Mouse (Mus musculus) gastrocnemius, adult 8-10 months (tissue): ENCODE measurements around the gene Srpk1. TPM values are rescaled to one million over a fixed set of nuclear protein-coding genes. Genes with fewer than 3 reads are reported as not detected.

ENCODE experiments used
- DNase-seq, 2 experiments: peaks; one replicate each; pipeline ENCODE4 v3.0.0; 2022; ENCODE audit warnings: low spot score in 2 of 2
- total RNA-seq, 4 experiments: library from RNA; stranded (reverse); gene quantifications; 2 replicates each; pipeline ENCODE4 v1.2.4; 2022

The Srpk1 gene
- total RNA-seq, 4 experiments from 2014 or later = 23.1 to 29.4 (median 26.6) TPM

GRCm38 (mm10) chr17:28615332-28615731 lies 7.2 kb downstream of the Srpk1 start:
- DNase-seq = no peak

- DNase-seq = no peak
Observed at GRCm38 (mm10) chr17:28613096-28613495, 9.4 kb downstream of the Srpk1 start.

- DNase-seq = no peak
Observed at GRCm38 (mm10) chr17:28612603-28613002, 9.9 kb downstream of the Srpk1 start.

- no peak for DNase-seq
Observed at GRCm38 (mm10) chr17:28609543-28609942, 13.0 kb downstream of the Srpk1 start.

DNA sequence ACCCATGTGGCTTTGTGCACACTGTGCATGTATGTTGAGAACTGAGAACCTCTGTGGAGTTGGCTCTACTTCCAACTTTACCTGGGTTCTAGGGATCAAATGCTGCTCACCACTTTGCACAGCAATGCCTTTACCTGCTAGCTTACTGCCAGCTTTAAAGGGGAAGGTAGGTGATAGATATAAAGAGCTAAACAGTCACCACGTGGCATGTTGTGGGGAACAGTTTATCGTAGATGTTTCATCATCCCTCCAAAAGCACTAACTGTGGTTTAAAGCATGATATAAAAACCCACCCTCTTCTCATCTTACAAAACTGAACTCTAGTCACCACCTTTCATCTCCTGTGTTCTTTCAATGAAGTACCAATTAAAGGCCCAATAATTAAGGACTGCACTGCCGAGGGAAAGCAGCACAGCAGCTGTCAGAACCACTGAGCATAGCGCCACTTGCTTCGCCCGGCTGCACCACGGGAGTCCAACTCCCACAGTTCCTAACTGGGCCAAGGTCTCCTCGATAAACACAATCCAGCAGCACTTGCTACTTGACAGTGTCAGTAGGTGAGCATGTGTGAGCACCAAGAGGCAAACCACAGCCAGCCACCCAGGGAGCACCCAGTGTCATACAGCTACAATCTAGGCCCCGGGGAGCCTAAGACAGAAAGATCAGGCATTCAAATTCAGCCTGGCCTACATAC lies 20.8 kb downstream of the Srpk1 start:
- DNase-seq = no peak

- no peak for DNase-seq
Observed at GRCm38 (mm10) chr17:28600780-28601179, 21.7 kb downstream of the Srpk1 start.

DNA sequence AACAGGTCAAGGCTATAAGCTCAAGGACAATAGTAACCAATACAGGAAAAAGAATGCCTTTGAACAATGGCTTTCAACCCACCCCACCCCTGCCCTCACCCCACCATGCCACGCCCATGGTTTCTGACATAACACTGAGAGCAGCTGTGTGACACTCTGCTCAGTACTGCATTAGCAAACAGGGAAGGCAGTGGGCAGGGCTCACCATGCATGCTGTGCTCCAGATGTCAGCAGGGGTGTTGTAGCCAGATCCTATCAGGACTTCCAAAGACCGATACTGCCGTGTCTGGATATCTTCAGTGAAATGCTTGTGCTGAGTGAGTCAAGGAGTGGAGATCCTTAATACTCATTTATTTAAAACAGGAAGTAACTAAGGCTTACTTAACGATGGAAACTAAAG lies 28.5 kb downstream of the Srpk1 start:
- no peak for DNase-seq

DNA sequence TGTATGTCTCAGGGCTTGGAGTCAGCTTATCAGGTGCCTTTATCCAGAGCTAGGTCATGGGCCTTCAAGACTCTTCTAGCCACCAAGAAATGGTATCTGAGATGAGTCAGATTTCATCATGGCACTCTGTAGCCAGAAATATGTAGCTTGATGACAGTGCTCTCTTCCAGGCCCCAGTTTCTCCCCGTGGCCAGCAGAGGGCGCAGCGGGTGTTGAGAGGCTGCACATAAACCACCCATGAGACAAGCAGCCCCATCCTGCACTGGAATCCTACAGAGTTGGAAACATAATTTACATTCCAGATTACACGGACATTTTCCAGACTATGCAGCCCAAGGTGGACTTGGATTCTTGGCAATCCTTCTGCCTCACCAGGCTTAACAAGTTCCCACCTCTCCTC lies 29.5 kb downstream of the Srpk1 start:
- DNase-seq = peak; percentile 14 to 45

DNA sequence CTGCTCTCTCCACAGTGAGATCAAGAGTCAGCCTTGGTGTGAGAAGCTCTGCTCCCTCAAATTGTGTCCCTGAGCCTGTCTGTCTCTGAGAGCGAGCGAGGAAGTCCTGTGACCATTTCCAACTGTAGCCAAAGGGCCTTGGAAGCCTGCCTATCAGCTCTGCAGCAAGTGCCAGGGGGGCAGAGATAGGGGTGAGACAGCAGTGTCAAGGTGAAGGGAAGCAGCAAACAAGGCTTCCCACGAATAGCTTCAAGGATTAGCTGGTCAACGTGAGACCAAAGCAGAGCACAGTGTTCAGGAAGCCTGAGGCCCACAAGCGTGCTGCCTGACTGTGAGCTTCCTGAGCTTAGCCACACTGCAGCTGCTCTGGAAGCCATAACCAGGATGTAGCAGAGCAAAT lies 31.0 kb downstream of the Srpk1 start:
- no peak for DNase-seq

DNA sequence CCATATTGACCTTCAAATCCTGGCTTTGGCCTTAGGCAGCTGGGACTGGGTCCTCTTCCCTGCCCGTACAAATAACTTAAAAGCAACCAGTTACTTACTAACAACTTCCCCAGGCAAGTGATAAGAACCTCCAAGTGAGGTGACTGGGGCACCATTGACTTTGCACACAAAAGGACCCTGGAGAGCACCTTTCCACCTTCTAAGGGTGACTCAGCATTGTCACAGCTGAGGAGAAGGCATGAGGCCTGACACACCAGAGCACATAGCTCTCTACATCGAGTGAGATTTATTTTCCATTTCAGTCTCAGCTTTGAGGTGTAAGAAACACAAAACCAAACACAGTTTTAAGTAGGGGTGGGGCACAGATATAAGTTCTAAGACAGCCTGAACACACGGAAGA lies 31.9 kb downstream of the Srpk1 start:
- DNase-seq = no peak

- DNase-seq = no peak
Observed at GRCm38 (mm10) chr17:28588591-28588990, 33.9 kb downstream of the Srpk1 start.

GRCm38 (mm10) chr17:28586509-28586908 lies 36.0 kb downstream of the Srpk1 start:
- no peak for DNase-seq

GRCm38 (mm10) chr17:28581056-28581455 lies 41.5 kb downstream of the Srpk1 start:
- DNase-seq = no peak

GRCm38 (mm10) chr17:28580396-28580795 lies 42.1 kb downstream of the Srpk1 start:
- DNase-seq = no peak

- DNase-seq = no peak
Observed at GRCm38 (mm10) chr17:28575244-28576125, 47.0 kb downstream of the Srpk1 start, which contains the start of gene Lhfpl5. TSS of gene Lhfpl5 (plus strand) at chr17:28575641.

GRCm38 (mm10) chr17:28572941-28573340 lies 49.6 kb downstream of the Srpk1 start:
- DNase-seq = no peak

DNA sequence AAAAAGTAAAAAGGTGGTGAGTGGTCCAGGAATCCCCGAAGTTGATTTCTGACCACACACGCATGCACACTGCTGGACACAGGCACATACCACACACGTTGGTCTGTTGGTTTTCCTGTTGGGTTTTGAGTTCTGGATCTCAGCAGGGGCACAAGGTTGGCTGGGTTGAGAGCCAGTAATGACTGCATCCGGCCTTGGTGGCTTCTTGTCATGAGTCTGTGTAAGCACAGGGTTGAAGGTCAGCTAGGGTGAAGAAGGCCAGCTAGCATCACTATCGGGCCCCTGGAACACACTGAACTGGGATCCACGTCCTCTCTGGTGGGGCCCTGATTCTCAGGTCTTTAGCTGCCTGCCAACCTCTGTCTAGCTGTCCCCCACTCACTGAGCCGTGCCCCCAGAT lies 50.0 kb downstream of the Srpk1 start:
- no peak for DNase-seq

- DNase-seq = no peak
Observed at GRCm38 (mm10) chr17:28571868-28572267, 50.6 kb downstream of the Srpk1 start.

DNA sequence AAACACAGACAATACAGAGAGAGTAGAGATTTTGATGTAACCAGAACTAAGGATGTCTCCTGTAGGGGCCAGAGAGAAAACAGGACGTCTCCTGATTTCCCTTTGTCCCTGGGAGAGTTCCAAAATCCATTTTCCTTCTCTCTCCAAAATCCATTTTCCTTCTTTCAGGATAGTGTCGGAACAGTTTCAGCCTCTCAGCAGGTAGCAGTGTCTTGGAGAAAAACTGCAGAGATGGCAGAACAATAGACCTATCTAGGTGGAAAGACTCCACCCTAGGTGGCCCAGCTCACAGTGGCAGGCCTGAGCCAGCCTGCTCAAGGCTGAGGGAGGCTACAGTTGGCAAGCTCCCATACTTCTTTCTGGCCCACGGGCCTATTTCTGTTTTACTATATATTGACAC lies 55.0 kb downstream of the Srpk1 start:
- no peak for DNase-seq

- DNase-seq = no peak
Observed at GRCm38 (mm10) chr17:28565181-28565580, 57.3 kb downstream of the Srpk1 start.

DNA sequence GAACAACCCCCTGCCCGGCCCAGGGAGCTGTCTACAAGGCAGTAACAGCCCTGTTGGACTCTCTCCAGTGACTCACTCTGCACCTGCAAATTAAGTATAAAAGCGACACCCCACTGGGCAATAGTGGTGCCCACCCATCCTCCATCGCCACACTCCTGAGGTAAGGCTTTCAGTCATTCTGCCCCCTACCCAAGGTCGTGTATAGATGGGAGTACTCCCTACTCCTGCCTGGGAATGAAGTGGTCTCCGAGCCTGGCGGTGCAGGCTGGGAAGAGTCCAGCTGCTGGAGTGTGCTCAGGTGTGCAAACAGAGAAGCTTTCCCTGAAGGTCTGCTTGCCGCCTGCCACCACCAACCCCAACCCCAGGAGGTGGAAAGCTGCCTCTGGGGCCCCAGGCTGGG lies 60.9 kb downstream of the Srpk1 start:
- no peak for DNase-seq

DNA sequence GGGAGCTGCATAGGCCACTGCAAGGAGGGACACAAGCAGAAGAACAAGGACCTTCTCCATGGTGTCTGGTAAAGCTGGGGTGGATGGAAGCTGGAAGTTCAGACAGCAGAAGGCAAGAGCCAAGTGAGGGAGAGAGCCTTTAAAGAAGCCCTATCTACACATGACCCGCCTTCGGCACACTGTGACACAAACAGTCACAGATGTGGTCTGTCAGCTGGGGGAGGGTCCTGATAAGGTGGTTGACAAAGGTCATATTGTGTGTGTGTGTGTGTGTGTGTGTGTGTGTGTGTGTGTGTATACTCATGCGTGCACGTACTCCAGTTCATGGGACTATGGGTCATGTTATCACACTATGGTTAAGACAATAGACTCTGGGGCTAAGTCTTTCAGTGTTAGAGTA lies 61.9 kb downstream of the Srpk1 start, which contains the start of gene Clps:
Gene Clps, minus strand, starts transcription at position 169 of the 400 bp plus-strand sequence.
- DNase-seq = no peak

GRCm38 (mm10) chr17:28557772-28558171 lies 64.7 kb downstream of the Srpk1 start:
- DNase-seq = no peak
